Mouse (Mus musculus): ENCODE results near the gene Slf2. TPM values are rescaled to one million over a fixed set of nuclear protein-coding genes. Genes with fewer than 3 reads are reported as not detected.

The Slf2 gene
- 32.2 and 38.8 TPM in 2 replicates for polyA plus RNA-seq (2015; fragmentation: Nextera tagmentation; extraction: Ambion mirVana)

GRCm38 (mm10) chr19:44930744-44931453 is at the start of gene Slf2:
Slf2 (plus strand) TSS chr19:44931151.
- H3K27me3 ChIP-seq (replicated peaks; ENCODE audit: control insufficient read depth, insufficient read depth, low read length), result no peaks in the 10 kb centered on the region
- H3K9ac ChIP-seq (replicated peaks; ENCODE audit: low read depth, low read length), result peak within 1 kb of the TSS; percentile 77
- H3K36me3 ChIP-seq (ENCODE audit: control insufficient read depth, insufficient read depth), result peaks cover 10% of the 10 kb centered on the region
- peak within 1 kb of the TSS; percentile 76 for H3K4me3 ChIP-seq (replicated peaks; ENCODE audit: low read length)
- under 1% methylated on average over 54 of the region's 55 CpGs for WGBS
- ATAC-seq, result peak; percentile 98
- peak within 1 kb of the TSS; percentile 84 for H3K27ac ChIP-seq (ENCODE audit: low read length)
- no peaks in the 10 kb centered on the region for H3K9me3 ChIP-seq (ENCODE audit: control insufficient read depth, low read length)
- H3K4me2 ChIP-seq (ENCODE audit: low read length), result peak within 1 kb of the TSS; percentile 76
- H3K4me1 ChIP-seq (replicated peaks; ENCODE audit: control insufficient read depth, insufficient read depth, low read length), result peaks cover 18% of the 10 kb centered on the region

- peak overlapping the region; percentile 37 for H3K4me3 ChIP-seq (replicated peaks; ENCODE audit: low read length)
Observed at GRCm38 (mm10) chr19:44882552-44883024, 48.4 kb upstream of the Slf2 start.

DNA sequence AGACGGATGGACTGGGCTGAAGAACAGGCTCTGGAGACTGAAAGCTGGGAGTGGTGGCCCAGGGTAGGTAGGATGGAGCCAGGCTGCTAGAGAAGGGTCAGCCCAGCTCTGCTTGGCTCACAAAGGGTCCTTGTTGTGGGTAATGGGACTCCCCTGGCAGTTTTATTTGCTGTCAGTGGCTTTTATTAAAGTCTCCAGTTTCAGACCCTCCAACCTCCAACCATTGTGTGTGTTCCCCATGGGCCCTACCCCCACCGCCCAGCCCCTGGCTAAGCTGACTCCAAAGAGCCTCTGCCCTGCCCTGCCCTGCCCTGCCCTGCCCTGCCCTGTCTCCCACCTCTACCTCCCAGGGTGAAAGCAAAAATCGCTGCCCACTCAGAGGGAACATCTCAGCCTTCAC is 46.6 kb upstream of the Slf2 start:
- ATAC-seq, result no peak
- no peaks in the 10 kb centered on the region for H3K9me3 ChIP-seq (ENCODE audit: control insufficient read depth, low read length)
- H3K4me3 ChIP-seq (replicated peaks; ENCODE audit: low read length), result no peak overlapping the region
- peaks cover 31% of the 10 kb centered on the region for H3K4me1 ChIP-seq (replicated peaks; ENCODE audit: control insufficient read depth, insufficient read depth, low read length)
- peaks cover 48% of the 10 kb centered on the region for H3K27me3 ChIP-seq (replicated peaks; ENCODE audit: control insufficient read depth, insufficient read depth, low read length)
- no peaks in the 10 kb centered on the region for H3K36me3 ChIP-seq (ENCODE audit: control insufficient read depth, insufficient read depth)
- 32% methylated on average over 3 of the region's 3 CpGs for WGBS
- H3K27ac ChIP-seq (ENCODE audit: low read length), result no peak overlapping the region
- H3K9ac ChIP-seq (replicated peaks; ENCODE audit: low read depth, low read length), result no peak overlapping the region
- H3K4me2 ChIP-seq (ENCODE audit: low read length), result no peak overlapping the region

More at GRCm38 (mm10) chr19:44882552-44883024, 48.4 kb upstream of the Slf2 start:
- Histone ChIP-seq H3K36me3 (ENCODE audit: control insufficient read depth, insufficient read depth) (no peaks in the 10 kb centered on the region), H3K4me1 (replicated peaks; ENCODE audit: control insufficient read depth, insufficient read depth, low read length) (peaks cover 38% of the 10 kb centered on the region), H3K9ac (replicated peaks; ENCODE audit: low read depth, low read length) (peak overlapping the region; percentile 65), H3K27ac (ENCODE audit: low read length) (peak overlapping the region; percentile 35), H3K4me2 (ENCODE audit: low read length) (peak overlapping the region; percentile 62), H3K9me3 (ENCODE audit: control insufficient read depth, low read length) (no peaks in the 10 kb centered on the region), H3K27me3 (replicated peaks; ENCODE audit: control insufficient read depth, insufficient read depth, low read length) (peaks cover 36% of the 10 kb centered on the region)
- under 1% methylated on average over 31 of the region's 31 CpGs for WGBS
- ATAC-seq, result peak; percentile 49

GRCm38 (mm10) chr19:44886475-44886874 is 44.5 kb upstream of the Slf2 start:
- ATAC-seq, result no peak
- 10% methylated on average over 3 of the region's 3 CpGs for WGBS
- H3K4me2 ChIP-seq (ENCODE audit: low read length), result no peak overlapping the region
- peaks cover 56% of the 10 kb centered on the region for H3K27me3 ChIP-seq (replicated peaks; ENCODE audit: control insufficient read depth, insufficient read depth, low read length)
- no peak overlapping the region for H3K9ac ChIP-seq (replicated peaks; ENCODE audit: low read depth, low read length)
- H3K9me3 ChIP-seq (ENCODE audit: control insufficient read depth, low read length), result no peaks in the 10 kb centered on the region
- H3K4me3 ChIP-seq (replicated peaks; ENCODE audit: low read length), result no peak overlapping the region
- H3K36me3 ChIP-seq (ENCODE audit: control insufficient read depth, insufficient read depth), result no peaks in the 10 kb centered on the region
- no peak overlapping the region for H3K27ac ChIP-seq (ENCODE audit: low read length)
- peaks cover 18% of the 10 kb centered on the region for H3K4me1 ChIP-seq (replicated peaks; ENCODE audit: control insufficient read depth, insufficient read depth, low read length)

- no peak overlapping the region for H3K4me2 ChIP-seq (ENCODE audit: low read length)
- peaks cover 57% of the 10 kb centered on the region for H3K27me3 ChIP-seq (replicated peaks; ENCODE audit: control insufficient read depth, insufficient read depth, low read length)
- H3K4me3 ChIP-seq (replicated peaks; ENCODE audit: low read length), result no peak overlapping the region
- H3K36me3 ChIP-seq (ENCODE audit: control insufficient read depth, insufficient read depth), result no peaks in the 10 kb centered on the region
- 16% methylated on average over 7 of the region's 7 CpGs for WGBS
- no peak overlapping the region for H3K9ac ChIP-seq (replicated peaks; ENCODE audit: low read depth, low read length)
- ATAC-seq, result no peak
- H3K9me3 ChIP-seq (ENCODE audit: control insufficient read depth, low read length), result no peaks in the 10 kb centered on the region
- no peak overlapping the region for H3K27ac ChIP-seq (ENCODE audit: low read length)
- H3K4me1 ChIP-seq (replicated peaks; ENCODE audit: control insufficient read depth, insufficient read depth, low read length), result peaks cover 7% of the 10 kb centered on the region
Observed at GRCm38 (mm10) chr19:44887679-44888235, 43.2 kb upstream of the Slf2 start.

DNA sequence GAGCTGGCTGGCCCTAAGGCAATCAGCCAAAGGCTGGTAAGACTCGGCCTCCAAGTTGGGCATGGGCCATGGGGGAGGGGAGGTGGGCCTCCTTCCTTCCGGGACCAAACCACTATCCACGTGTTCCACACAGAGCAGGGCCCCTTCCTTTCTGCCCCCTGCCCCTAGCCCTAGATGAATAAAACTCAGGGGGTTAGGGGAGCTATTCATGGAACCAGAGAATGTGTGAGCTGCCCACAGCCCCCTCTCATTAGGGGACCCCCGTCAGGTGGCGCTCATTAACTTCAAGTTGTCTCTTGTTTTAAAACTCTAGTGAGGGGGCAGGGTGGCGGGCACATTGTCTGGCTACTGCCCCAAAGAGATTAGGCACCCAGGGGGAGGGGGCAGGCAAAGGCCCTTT is 41.4 kb upstream of the Slf2 start:
- 6% methylated on average over 6 of the region's 6 CpGs for WGBS
- Histone ChIP-seq H3K9ac (replicated peaks; ENCODE audit: low read depth, low read length) (no peak overlapping the region), H3K27me3 (replicated peaks; ENCODE audit: control insufficient read depth, insufficient read depth, low read length) (peaks cover 50% of the 10 kb centered on the region), H3K4me3 (replicated peaks; ENCODE audit: low read length) (no peak overlapping the region), H3K4me2 (ENCODE audit: low read length) (no peak overlapping the region), H3K36me3 (ENCODE audit: control insufficient read depth, insufficient read depth) (no peaks in the 10 kb centered on the region), H3K27ac (ENCODE audit: low read length) (no peak overlapping the region), H3K4me1 (replicated peaks; ENCODE audit: control insufficient read depth, insufficient read depth, low read length) (peaks cover 16% of the 10 kb centered on the region), H3K9me3 (ENCODE audit: control insufficient read depth, low read length) (no peaks in the 10 kb centered on the region)
- ATAC-seq, result no peak

GRCm38 (mm10) chr19:44891446-44891845 is 39.5 kb upstream of the Slf2 start:
- H3K9me3 ChIP-seq (ENCODE audit: control insufficient read depth, low read length), result no peaks in the 10 kb centered on the region
- no peak overlapping the region for H3K27ac ChIP-seq (ENCODE audit: low read length)
- ATAC-seq, result no peak
- H3K4me3 ChIP-seq (replicated peaks; ENCODE audit: low read length), result no peak overlapping the region
- no peak overlapping the region for H3K9ac ChIP-seq (replicated peaks; ENCODE audit: low read depth, low read length)
- H3K4me2 ChIP-seq (ENCODE audit: low read length), result no peak overlapping the region
- H3K4me1 ChIP-seq (replicated peaks; ENCODE audit: control insufficient read depth, insufficient read depth, low read length), result peaks cover 16% of the 10 kb centered on the region
- 40% methylated on average over 15 of the region's 15 CpGs for WGBS
- peaks cover 42% of the 10 kb centered on the region for H3K27me3 ChIP-seq (replicated peaks; ENCODE audit: control insufficient read depth, insufficient read depth, low read length)
- H3K36me3 ChIP-seq (ENCODE audit: control insufficient read depth, insufficient read depth), result no peaks in the 10 kb centered on the region

DNA sequence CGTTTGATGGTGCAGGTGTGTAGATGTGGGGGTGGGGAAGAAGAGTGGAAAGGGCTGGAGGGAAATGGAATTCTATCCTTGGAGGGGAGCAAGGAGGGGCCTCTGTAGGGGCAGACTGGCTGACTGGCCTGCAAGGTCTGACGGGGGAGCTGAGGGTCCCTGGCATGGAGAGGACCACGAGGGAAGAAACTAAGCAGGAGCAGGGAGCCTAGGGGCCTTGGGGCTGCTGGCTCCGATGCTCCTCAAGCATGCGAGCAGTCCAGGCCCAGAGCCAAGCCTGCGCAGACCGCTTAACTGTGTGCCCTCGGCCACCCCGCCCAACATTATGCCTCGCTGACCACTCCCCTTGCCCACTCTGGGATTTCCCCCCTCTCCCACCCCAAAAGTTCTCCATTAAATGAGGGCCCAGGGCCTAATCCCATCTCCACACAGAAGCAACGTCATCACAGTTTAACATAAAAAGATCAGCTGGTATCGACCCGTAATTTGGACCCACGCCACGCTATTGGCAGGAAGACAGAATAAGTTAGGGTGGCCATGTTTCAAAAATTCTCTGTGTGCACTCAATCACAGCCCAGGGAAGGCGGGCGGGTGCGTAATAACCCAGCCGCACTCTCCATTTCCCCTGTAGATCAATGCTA is 37.6 kb upstream of the Slf2 start:
- Histone ChIP-seq H3K27me3 (replicated peaks; ENCODE audit: control insufficient read depth, insufficient read depth, low read length) (peaks cover 26% of the 10 kb centered on the region), H3K4me2 (ENCODE audit: low read length) (peak overlapping the region; percentile 30), H3K36me3 (ENCODE audit: control insufficient read depth, insufficient read depth) (no peaks in the 10 kb centered on the region), H3K9me3 (ENCODE audit: control insufficient read depth, low read length) (no peaks in the 10 kb centered on the region), H3K4me1 (replicated peaks; ENCODE audit: control insufficient read depth, insufficient read depth, low read length) (peaks cover 16% of the 10 kb centered on the region), H3K27ac (ENCODE audit: low read length) (no peak overlapping the region), H3K9ac (replicated peaks; ENCODE audit: low read depth, low read length) (no peak overlapping the region), H3K4me3 (replicated peaks; ENCODE audit: low read length) (no peak overlapping the region)
- ATAC-seq, result peak; percentile 66
- 24% methylated on average over 19 of the region's 19 CpGs for WGBS

DNA sequence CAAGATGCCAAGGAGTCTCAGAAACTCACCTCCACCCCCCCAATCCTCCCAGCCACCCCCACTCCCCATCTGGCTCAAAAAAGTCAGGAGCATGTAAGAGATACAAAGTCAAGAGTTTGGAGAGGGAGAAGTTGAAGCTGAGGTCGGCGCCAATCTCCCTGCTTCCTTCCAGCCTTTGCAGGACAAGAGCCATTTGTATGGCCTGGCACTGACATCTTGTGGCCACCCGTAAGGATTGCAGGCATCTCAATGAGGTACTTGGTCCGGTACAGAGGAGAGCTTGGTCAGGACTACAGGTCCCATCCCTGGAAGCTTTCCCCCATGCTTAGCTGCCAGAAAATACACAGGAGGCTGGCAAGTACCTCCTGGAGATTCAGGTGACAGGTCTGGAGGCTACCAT is 35.7 kb upstream of the Slf2 start:
- WGBS, result 0% methylated on average over 4 of the region's 4 CpGs
- H3K27me3 ChIP-seq (replicated peaks; ENCODE audit: control insufficient read depth, insufficient read depth, low read length), result peaks cover 15% of the 10 kb centered on the region
- H3K9me3 ChIP-seq (ENCODE audit: control insufficient read depth, low read length), result no peaks in the 10 kb centered on the region
- H3K4me3 ChIP-seq (replicated peaks; ENCODE audit: low read length), result no peak overlapping the region
- no peak overlapping the region for H3K27ac ChIP-seq (ENCODE audit: low read length)
- peak; percentile 59; the same call in 1 of the 2 replicates for ATAC-seq
- peaks cover 17% of the 10 kb centered on the region for H3K4me1 ChIP-seq (replicated peaks; ENCODE audit: control insufficient read depth, insufficient read depth, low read length)
- no peak overlapping the region for H3K4me2 ChIP-seq (ENCODE audit: low read length)
- no peaks in the 10 kb centered on the region for H3K36me3 ChIP-seq (ENCODE audit: control insufficient read depth, insufficient read depth)
- H3K9ac ChIP-seq (replicated peaks; ENCODE audit: low read depth, low read length), result no peak overlapping the region
